Mouse (Mus musculus): Measurements from ENCODE around the gene Gm49322. TPM values are rescaled to one million over a fixed set of nuclear protein-coding genes. Genes with fewer than 3 reads are reported as not detected.

Gm49322 gene
- polyA plus RNA-seq, 1 experiment from 2014 or later = 1.4 TPM

DNA sequence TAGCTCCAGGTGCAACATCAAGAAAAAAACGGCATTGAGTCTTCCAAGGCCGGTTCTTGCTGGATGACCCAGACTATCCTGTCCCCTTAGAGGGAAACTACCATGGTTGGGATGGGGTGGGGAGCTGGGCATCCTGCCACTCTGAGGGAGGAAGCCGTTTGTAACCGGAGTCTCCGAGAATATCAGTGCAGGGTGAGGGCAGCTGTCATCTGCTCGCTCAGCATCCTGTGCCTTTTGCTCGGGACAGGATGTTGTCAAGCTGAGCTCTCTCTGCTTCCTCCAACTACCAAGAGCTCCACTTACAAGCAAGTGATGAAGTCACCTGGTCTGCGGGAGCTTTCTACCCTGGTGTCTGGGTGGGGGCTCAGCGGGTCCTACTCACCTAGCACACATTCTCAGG lies 12.4 kb downstream of the Gm49322 start:
- Histone ChIP-seq H3K4me3 (ENCODE audit: control insufficient read depth in 1 of 2, insufficient read depth in 1 of 2, low read depth in 1 of 2, low read length in 2 of 2) (no peak overlapping the region), H3K27me3 (ENCODE audit: control insufficient read depth, insufficient read depth, low read length) (no peaks in the 10 kb centered on the region), H3K9ac (ENCODE audit: low read length) (no peak overlapping the region), H3K36me3 (ENCODE audit: control insufficient read depth, insufficient read depth, low read length) (peaks cover 32% of the 10 kb centered on the region), H3K4me1 (ENCODE audit: control insufficient read depth in 2 of 2, insufficient read depth in 2 of 2, low read length in 2 of 2) (peaks cover 7 to 8% of the 10 kb centered on the region in 2 experiments), H3K9me3 (ENCODE audit: control insufficient read depth, low read length) (no peaks in the 10 kb centered on the region), H3K27ac (replicated peaks in 1 of 2; ENCODE audit: control insufficient read depth in 1 of 2, insufficient read depth in 1 of 2, low read depth in 2 of 2, low read length in 2 of 2) (peak overlapping the region; percentile 42 to 53; a peak in 1 of 4 replicates), H3K4me2 (ENCODE audit: low read length) (no peak overlapping the region)
- no peak for ATAC-seq (ENCODE audit: insufficient number of reproducible peaks, insufficient read depth, low FRiP score, low read depth)
- 34% methylated on average over 9 of the region's 9 CpGs for WGBS

GRCm38 (mm10) chr10:80619465-80620244 lies 13.8 kb downstream of the Gm49322 start:
- peaks cover 16 to 22% of the 10 kb centered on the region in 2 experiments for H3K4me1 ChIP-seq (ENCODE audit: control insufficient read depth in 2 of 2, insufficient read depth in 2 of 2, low read length in 2 of 2)
- no peaks in the 10 kb centered on the region for H3K9me3 ChIP-seq (ENCODE audit: control insufficient read depth, low read length)
- 33% methylated on average over 8 of the region's 8 CpGs for WGBS
- H3K4me3 ChIP-seq (ENCODE audit: control insufficient read depth in 1 of 2, insufficient read depth in 1 of 2, low read depth in 1 of 2, low read length in 2 of 2) = no peak overlapping the region
- 0 out of 4 replicates have a peak overlapping the region, but pooled peaks of 1 of the 2 experiments have one; percentile 24 for H3K27ac ChIP-seq (replicated peaks in 1 of 2; ENCODE audit: control insufficient read depth in 1 of 2, insufficient read depth in 1 of 2, low read depth in 2 of 2, low read length in 2 of 2)
- no peak overlapping the region for H3K4me2 ChIP-seq (ENCODE audit: low read length)
- no peaks in the 10 kb centered on the region for H3K27me3 ChIP-seq (ENCODE audit: control insufficient read depth, insufficient read depth, low read length)
- no peak for ATAC-seq (ENCODE audit: insufficient number of reproducible peaks, insufficient read depth, low FRiP score, low read depth)
- H3K9ac ChIP-seq (ENCODE audit: low read length) = no peak overlapping the region
- peaks cover 17% of the 10 kb centered on the region for H3K36me3 ChIP-seq (ENCODE audit: control insufficient read depth, insufficient read depth, low read length)

DNA sequence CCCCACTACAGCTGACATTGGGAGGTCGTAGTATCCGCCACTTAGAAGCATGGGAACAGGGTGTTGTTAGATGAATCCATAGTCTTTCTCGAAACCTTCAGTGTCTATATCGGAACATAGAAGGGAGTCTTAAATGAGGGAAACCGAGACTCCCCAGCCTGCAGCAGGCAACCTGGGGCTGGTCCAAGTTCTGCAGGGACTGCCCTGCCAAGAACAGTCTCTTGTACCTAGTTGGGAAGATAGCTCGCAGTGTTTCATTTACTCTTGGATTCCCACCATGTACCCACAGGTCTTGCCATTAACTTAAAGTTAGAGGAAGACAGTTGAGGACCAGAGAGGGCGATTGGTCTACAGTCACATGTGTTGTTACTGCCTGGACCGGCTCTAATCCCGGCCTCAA lies 14.5 kb downstream of the Gm49322 start:
- Histone ChIP-seq H3K4me3 (ENCODE audit: control insufficient read depth in 1 of 2, insufficient read depth in 1 of 2, low read depth in 1 of 2, low read length in 2 of 2) (no peak overlapping the region), H3K27me3 (ENCODE audit: control insufficient read depth, insufficient read depth, low read length) (no peaks in the 10 kb centered on the region), H3K36me3 (ENCODE audit: control insufficient read depth, insufficient read depth, low read length) (peaks cover 10% of the 10 kb centered on the region), H3K4me1 (ENCODE audit: control insufficient read depth in 2 of 2, insufficient read depth in 2 of 2, low read length in 2 of 2) (peaks cover 16 to 29% of the 10 kb centered on the region in 2 experiments), H3K9ac (ENCODE audit: low read length) (no peak overlapping the region), H3K27ac (replicated peaks in 1 of 2; ENCODE audit: control insufficient read depth in 1 of 2, insufficient read depth in 1 of 2, low read depth in 2 of 2, low read length in 2 of 2) (no peak overlapping the region), H3K9me3 (ENCODE audit: control insufficient read depth, low read length) (no peaks in the 10 kb centered on the region), H3K4me2 (ENCODE audit: low read length) (no peak overlapping the region)
- 80% methylated on average over 9 of the region's 9 CpGs for WGBS
- no peak for ATAC-seq (ENCODE audit: insufficient number of reproducible peaks, insufficient read depth, low FRiP score, low read depth)

DNA sequence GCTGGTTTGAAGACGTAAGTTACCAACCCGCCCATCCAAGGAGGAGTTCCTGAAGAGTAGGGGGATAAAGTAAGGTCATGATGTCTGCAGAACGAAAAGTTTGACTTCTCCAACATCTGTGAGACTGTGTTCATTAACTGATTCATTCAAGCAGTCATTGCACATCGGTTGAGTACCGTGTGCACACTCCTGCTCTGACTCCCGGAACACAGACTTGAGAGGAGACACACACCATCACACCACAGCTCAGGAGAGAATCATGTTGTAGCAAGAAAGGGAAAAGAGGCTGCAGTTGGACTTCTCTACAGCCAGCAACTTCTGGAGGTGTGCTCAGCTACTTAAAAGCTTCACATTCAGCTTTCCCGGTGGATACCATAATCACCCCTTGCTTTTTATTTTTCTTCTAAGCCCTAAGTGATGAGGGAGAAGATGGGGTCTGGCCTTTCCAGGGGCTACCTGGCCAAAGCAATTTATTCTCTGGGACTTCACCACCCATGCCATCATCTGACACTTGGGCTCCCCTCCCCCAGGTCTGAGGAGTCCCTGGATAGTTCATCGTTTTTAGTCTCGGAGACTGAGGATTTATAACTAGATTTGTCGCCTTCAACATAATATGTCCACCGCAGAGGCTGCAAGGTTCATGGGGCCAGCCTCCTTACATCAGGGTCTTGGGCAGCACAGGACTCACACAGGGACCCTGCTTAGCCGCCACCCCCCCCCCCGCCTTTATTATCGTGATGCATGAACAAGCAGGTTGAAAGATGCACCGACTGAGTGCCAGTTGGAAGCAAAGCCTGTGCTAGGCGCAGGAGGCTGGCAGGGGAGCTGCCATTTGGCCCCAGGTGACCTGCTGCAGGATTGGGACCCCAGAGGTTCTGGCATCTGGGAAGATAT lies 15.2 kb downstream of the Gm49322 start:
- Histone ChIP-seq H3K9ac (ENCODE audit: low read length) (peak overlapping the region; percentile 63), H3K4me2 (ENCODE audit: low read length) (peak overlapping the region; percentile 71), H3K27me3 (ENCODE audit: control insufficient read depth, insufficient read depth, low read length) (no peaks in the 10 kb centered on the region), H3K36me3 (ENCODE audit: control insufficient read depth, insufficient read depth, low read length) (peaks cover 3% of the 10 kb centered on the region), H3K4me1 (ENCODE audit: control insufficient read depth in 2 of 2, insufficient read depth in 2 of 2, low read length in 2 of 2) (peaks cover 18 to 33% of the 10 kb centered on the region in 2 experiments), H3K9me3 (ENCODE audit: control insufficient read depth, low read length) (no peaks in the 10 kb centered on the region), H3K27ac (replicated peaks in 1 of 2; ENCODE audit: control insufficient read depth in 1 of 2, insufficient read depth in 1 of 2, low read depth in 2 of 2, low read length in 2 of 2) (peak overlapping the region; percentile 89 to 99), H3K4me3 (ENCODE audit: control insufficient read depth in 1 of 2, insufficient read depth in 1 of 2, low read depth in 1 of 2, low read length in 2 of 2) (peak overlapping the region; percentile 83 to 92)
- ATAC-seq (ENCODE audit: insufficient number of reproducible peaks, insufficient read depth, low FRiP score, low read depth) = no peak
- 58% methylated on average over 16 of the region's 16 CpGs for WGBS

DNA sequence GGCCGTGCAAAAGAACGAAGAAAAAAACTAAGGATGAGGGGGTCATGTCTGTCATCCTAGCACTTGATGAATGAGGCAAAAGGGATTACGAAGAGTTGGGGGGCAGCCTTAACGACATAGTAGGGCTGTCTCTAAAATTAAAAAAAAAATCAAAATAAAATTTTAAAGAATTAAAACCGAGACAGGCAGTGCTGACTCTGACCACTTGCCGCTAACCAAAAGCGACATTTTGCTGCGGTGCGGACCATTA lies 15.8 kb downstream of the Gm49322 start:
- WGBS = 2% methylated on average over 9 of the region's 9 CpGs
- H3K4me3 ChIP-seq (ENCODE audit: control insufficient read depth in 1 of 2, insufficient read depth in 1 of 2, low read depth in 1 of 2, low read length in 2 of 2) = peak overlapping the region; percentile 83 to 92
- H3K4me1 ChIP-seq (ENCODE audit: control insufficient read depth in 2 of 2, insufficient read depth in 2 of 2, low read length in 2 of 2) = peaks cover 20 to 39% of the 10 kb centered on the region in 2 experiments
- no peaks in the 10 kb centered on the region for H3K36me3 ChIP-seq (ENCODE audit: control insufficient read depth, insufficient read depth, low read length)
- peak overlapping the region; percentile 63 for H3K9ac ChIP-seq (ENCODE audit: low read length)
- peak overlapping the region; percentile 71 for H3K4me2 ChIP-seq (ENCODE audit: low read length)
- no peak for ATAC-seq (ENCODE audit: insufficient number of reproducible peaks, insufficient read depth, low FRiP score, low read depth)
- no peaks in the 10 kb centered on the region for H3K27me3 ChIP-seq (ENCODE audit: control insufficient read depth, insufficient read depth, low read length)
- H3K9me3 ChIP-seq (ENCODE audit: control insufficient read depth, low read length) = no peaks in the 10 kb centered on the region
- H3K27ac ChIP-seq (replicated peaks in 1 of 2; ENCODE audit: control insufficient read depth in 1 of 2, insufficient read depth in 1 of 2, low read depth in 2 of 2, low read length in 2 of 2) = peak overlapping the region; percentile 89 to 99

DNA sequence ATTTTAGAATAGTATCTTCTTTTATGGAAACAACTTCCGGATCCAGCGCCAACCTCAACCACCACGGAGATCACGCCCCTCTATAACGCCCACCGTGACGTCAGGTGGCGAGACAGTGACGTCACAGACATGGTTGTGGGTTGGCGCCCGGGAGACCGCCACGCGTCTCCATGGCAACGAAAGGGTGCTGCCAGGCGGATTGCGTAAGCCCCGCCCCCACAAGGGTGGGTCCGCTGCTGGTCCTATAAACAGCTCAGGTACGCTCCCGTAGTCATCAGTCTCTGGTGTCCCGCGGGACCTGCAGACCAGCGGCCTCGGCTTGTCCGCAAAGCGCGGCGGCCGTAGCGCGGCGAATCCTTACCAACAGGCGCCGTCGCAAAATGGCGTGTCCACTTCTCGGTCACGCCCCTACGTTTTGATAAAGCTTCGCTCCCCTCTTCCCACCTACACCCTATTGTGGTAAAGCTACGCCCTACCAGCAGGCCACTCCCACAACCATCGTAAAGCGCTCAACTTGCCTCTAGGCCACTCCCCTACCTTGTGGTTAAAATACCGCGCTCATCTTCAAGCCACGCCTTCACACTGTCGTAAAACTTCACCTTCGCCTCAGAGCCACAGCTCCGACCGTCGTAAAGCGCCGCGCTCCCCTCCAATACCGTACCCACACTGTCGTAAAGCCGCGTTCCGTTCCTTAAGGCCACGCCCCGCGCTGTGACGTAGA lies 16.3 kb downstream of the Gm49322 start:
- Histone ChIP-seq H3K4me2 (ENCODE audit: low read length) (peak overlapping the region; percentile 71), H3K27me3 (ENCODE audit: control insufficient read depth, insufficient read depth, low read length) (no peaks in the 10 kb centered on the region), H3K36me3 (ENCODE audit: control insufficient read depth, insufficient read depth, low read length) (no peaks in the 10 kb centered on the region), H3K9ac (ENCODE audit: low read length) (peak overlapping the region; percentile 96), H3K27ac (replicated peaks in 1 of 2; ENCODE audit: control insufficient read depth in 1 of 2, insufficient read depth in 1 of 2, low read depth in 2 of 2, low read length in 2 of 2) (peak overlapping the region; percentile 90 to 99), H3K4me3 (ENCODE audit: control insufficient read depth in 1 of 2, insufficient read depth in 1 of 2, low read depth in 1 of 2, low read length in 2 of 2) (peak overlapping the region; percentile 86 to 92), H3K4me1 (ENCODE audit: control insufficient read depth in 2 of 2, insufficient read depth in 2 of 2, low read length in 2 of 2) (peaks cover 20 to 40% of the 10 kb centered on the region in 2 experiments), H3K9me3 (ENCODE audit: control insufficient read depth, low read length) (no peaks in the 10 kb centered on the region)
- WGBS = under 1% methylated on average over 64 of the region's 64 CpGs
- ATAC-seq (ENCODE audit: insufficient number of reproducible peaks, insufficient read depth, low FRiP score, low read depth) = peak; percentile 95
